Mouse (Mus musculus): ENCODE measurements at regions not wholly inside any gene's neighbourhood (a gene's known extent, or its start where the extent isn't known, plus 50 kb on each side); places are given as distances from the start of the nearest gene placed in this dataset.

DNA sequence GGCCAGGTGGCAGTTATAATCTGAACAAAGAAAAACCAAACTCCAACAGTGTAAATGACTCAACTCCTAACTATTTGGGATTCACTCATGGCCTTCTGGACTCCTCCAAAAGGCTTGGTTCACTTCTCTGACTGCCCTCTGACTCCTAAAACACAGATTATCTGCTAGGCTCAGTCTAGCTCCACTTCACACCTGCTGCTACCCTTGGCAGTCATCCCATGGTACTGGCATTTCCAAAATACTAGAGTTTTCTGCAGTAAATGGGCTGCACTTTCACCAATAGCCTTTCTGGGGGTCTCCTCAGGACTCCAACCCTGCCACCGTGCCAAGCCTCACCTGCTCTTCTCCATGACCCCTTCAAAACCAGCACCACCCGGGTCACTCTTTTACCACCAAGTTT, 237.6 kb downstream of the Efnb2 start:
- no peaks in the 10 kb centered on the region for H3K9me3 ChIP-seq
- WGBS, result 94% methylated on average over 2 of the region's 2 CpGs
- H3K9ac ChIP-seq, result no peak overlapping the region
- H3K4me3 ChIP-seq, result no peak overlapping the region
- H3K36me3 ChIP-seq (replicated peaks), result no peaks in the 10 kb centered on the region
- ATAC-seq (replicated peaks), result no peak
- H3K4me1 ChIP-seq, result peaks cover 3% of the 10 kb centered on the region; the same call in 1 of the 2 replicates
- no peaks in the 10 kb centered on the region for H3K27me3 ChIP-seq (replicated peaks)
- no peak overlapping the region for H3K4me2 ChIP-seq
- H3K27ac ChIP-seq, result no peak overlapping the region

DNA sequence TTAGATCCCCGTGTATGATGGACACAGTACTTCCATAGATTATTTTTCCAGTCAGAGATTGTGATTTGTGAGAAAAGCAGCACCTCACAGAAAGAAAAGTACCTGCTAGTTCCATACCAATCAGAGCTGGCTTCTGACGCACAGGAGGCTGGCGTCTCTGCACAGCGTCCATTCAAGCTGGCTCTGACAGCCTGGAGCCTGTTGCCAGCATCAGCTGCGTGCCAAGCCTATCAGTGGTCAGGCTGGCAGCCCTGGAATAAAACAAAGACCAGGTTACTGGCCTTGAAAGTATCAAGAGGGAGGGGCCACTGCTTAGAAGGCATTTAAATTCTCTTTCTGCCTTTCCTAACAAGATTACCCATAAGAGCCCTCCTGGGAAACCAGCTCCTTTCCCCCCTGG, 239.3 kb downstream of the Efnb2 start:
- Histone ChIP-seq H3K4me1 (peaks cover 3% of the 10 kb centered on the region; the same call in 1 of the 2 replicates), H3K4me2 (no peak overlapping the region), H3K9ac (no peak overlapping the region), H3K9me3 (no peaks in the 10 kb centered on the region), H3K27me3 (replicated peaks) (no peaks in the 10 kb centered on the region), H3K27ac (no peak overlapping the region), H3K4me3 (no peak overlapping the region), H3K36me3 (replicated peaks) (no peaks in the 10 kb centered on the region)
- WGBS, result 74% methylated on average over 5 of the region's 5 CpGs
- 0 out of 2 replicates have a peak, but pooled peaks have one; percentile 54 for ATAC-seq (replicated peaks)

DNA sequence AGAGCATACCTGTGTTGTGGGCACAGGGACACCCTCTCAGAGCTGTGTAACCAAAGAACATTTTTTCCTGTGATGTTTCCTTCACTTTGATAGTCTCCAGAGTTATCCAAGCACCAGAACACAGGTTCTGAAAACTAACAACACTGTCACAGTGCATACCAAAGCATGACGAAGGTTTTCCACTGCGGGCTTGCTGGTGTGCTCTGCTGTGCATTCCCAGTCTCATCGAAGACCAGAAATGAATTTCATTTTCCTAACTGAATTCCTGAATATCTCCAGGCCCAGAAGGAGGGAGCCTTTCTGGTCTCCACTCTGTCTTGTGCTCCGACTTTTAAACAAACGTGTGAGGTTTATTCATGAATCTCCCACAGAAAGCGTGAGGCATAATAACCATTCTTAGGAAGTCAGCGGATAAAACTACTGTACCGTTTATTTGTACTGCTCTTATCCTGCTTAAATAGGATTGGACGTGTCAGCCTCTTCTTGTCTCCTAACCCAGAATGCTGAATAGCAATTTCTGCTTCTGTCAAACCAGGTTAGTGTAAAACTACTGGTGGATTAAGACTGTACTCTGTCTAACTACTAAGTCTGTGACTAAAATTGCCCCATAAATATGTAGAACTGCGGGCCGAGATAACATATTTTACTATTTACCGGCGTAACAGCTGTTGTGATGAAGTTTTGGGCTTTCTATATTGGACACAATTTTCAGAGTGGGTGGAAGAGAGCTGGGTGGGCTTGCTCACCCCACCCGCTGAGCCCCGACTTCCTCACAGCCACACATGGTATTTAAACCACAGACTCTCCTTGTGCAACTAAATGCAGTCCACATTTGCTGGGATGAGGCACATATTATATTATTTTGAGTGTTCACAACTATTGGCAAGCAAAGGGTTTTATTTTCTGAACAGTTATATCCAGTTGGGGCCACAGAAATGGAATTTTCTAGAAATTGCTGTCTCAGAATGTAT, 241.4 kb downstream of the Efnb2 start:
- Histone ChIP-seq H3K4me2 (no peak overlapping the region), H3K4me1 (no peaks in the 10 kb centered on the region), H3K9ac (no peak overlapping the region), H3K27me3 (replicated peaks) (no peaks in the 10 kb centered on the region), H3K4me3 (no peak overlapping the region), H3K27ac (no peak overlapping the region), H3K9me3 (no peaks in the 10 kb centered on the region), H3K36me3 (replicated peaks) (no peaks in the 10 kb centered on the region)
- peak; percentile 52; the same call in 1 of the 2 replicates for ATAC-seq (replicated peaks)
- 56% methylated on average over 15 of the region's 15 CpGs for WGBS

DNA sequence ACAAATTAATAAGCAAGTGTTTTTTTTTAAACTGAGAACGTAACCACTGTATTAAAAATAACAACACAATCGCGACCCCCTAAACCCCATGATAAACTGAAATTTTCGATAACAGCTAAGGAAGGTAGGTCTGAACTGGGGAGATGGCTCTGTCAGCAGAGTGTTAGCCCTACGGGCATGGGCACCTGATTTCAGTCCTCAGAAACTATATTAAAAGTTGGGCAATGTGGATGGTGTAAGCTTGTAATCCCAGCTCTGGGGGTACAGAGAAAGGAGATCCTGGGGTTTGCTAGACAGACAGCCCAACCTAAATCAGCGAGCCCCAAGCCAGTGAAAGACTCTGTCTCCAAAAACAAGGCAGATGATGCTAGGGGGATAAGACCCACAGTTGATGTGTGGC, 242.1 kb downstream of the Efnb2 start:
- Histone ChIP-seq H3K9ac (no peak overlapping the region), H3K9me3 (no peaks in the 10 kb centered on the region), H3K4me1 (no peaks in the 10 kb centered on the region), H3K4me3 (no peak overlapping the region), H3K27ac (no peak overlapping the region), H3K27me3 (replicated peaks) (no peaks in the 10 kb centered on the region), H3K4me2 (no peak overlapping the region), H3K36me3 (replicated peaks) (no peaks in the 10 kb centered on the region)
- WGBS, result 94% methylated on average over 6 of the region's 6 CpGs
- no peak for ATAC-seq (replicated peaks)

DNA sequence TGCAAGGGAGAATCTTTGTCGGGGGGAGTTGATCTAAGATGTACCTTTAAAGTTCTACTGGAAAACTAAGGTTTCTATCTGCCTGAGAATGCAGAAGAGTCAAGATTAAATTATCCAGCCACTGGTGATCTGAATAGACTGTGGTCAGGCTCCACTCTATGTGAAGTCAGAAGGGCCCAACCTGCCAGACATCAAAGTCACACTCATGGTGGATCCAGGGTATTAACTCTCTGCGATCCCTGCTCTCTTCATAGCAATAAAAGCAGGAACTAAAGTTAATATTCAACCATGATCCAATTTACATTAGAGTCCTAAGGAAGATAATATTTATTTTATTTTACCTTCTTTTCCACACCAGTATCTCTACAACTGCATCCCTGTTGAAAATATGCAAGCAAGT, 242.5 kb downstream of the Efnb2 start:
- Histone ChIP-seq H3K27me3 (replicated peaks) (no peaks in the 10 kb centered on the region), H3K4me1 (no peaks in the 10 kb centered on the region), H3K9ac (no peak overlapping the region), H3K36me3 (replicated peaks) (no peaks in the 10 kb centered on the region), H3K27ac (no peak overlapping the region), H3K4me2 (no peak overlapping the region), H3K4me3 (no peak overlapping the region), H3K9me3 (no peaks in the 10 kb centered on the region)
- 83% methylated on average over 2 of the region's 2 CpGs for WGBS
- ATAC-seq (replicated peaks), result no peak

DNA sequence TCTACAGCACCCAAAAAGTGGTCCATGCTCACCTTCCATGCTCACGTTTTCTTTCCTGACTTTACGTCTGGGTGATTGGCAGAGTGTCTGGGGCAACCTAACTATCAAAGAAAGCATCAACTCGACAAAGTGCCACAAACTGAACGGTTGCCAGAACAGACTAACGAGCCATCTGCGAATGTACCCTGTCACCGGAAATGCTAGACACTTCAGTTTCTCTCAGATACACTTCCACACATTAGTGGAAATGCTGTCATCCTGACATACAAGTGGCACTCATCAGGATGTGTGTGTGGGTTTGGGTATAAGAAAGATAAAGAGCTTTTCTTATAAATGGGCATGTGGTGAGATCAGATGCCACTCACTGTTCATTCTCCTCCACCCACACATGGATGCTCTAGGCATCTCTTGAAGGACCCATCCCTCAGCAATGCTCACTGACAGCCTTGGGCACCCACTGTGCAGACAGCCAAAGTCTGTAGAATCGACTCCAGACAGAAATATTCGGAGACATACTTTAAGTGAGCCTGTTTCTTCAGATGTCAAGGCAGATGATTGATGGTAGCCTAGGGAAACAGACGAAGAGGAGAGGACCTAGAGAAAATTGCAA, 244.8 kb downstream of the Efnb2 start:
- no peak for ATAC-seq (replicated peaks)
- Histone ChIP-seq H3K4me1 (no peaks in the 10 kb centered on the region), H3K9ac (no peak overlapping the region), H3K4me3 (no peak overlapping the region), H3K9me3 (no peaks in the 10 kb centered on the region), H3K4me2 (no peak overlapping the region), H3K27ac (no peak overlapping the region), H3K27me3 (replicated peaks) (no peaks in the 10 kb centered on the region), H3K36me3 (replicated peaks) (no peaks in the 10 kb centered on the region)
- WGBS, result 81% methylated on average over 10 of the region's 10 CpGs

DNA sequence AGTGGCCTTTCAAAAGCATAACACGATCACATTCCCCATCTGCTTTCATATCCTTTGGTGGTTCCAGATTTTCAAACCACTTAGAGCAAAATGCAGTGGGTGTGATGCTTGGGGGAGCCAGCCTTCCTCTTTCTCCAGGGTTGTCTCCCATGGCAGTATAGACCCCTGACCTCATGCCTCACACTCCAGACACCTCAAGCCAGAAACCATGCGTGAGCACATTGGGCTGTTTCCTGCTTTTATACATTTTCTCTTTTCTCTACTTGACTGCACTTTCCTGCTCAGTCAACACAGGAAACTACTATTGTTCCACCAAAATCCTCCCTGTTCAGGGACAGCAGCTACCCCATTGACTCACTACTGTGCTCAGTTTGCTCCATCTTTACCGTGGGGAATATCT, 253.7 kb downstream of the Efnb2 start:
- ATAC-seq (replicated peaks), result no peak

DNA sequence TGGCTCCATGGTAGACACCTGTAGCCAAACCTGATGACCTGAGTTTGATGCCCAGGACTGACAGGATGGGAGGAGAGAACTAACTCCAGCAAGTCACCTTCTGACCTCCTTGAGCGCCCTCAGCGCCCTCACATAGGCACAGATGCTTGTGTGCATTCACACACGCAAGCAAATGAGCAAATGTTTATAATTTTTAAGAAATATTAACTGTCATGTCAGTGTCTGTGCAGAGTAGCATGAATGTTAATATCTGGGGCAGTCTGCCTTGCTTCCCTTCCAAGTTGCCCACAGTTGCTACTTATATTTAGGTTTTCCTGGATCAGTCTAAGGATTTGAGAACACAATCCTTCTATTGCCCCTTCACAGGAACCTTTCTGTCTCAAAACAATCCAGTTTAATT, 257.6 kb downstream of the Efnb2 start:
- H3K9ac ChIP-seq, result no peak overlapping the region
- ATAC-seq (replicated peaks), result no peak
- H3K4me1 ChIP-seq, result no peaks in the 10 kb centered on the region
- no peaks in the 10 kb centered on the region for H3K9me3 ChIP-seq
- H3K4me3 ChIP-seq, result no peak overlapping the region
- H3K27ac ChIP-seq, result no peak overlapping the region
- H3K4me2 ChIP-seq, result no peak overlapping the region
- H3K27me3 ChIP-seq (replicated peaks), result no peaks in the 10 kb centered on the region
- 94% methylated on average over 3 of the region's 3 CpGs for WGBS
- H3K36me3 ChIP-seq (replicated peaks), result no peaks in the 10 kb centered on the region

More for the DNA sequence above, 253.7 kb downstream of the Efnb2 start:
- H3K9me3 ChIP-seq, result no peaks in the 10 kb centered on the region
- H3K4me3 ChIP-seq, result no peak overlapping the region
- H3K4me2 ChIP-seq, result no peak overlapping the region
- H3K27me3 ChIP-seq (replicated peaks), result no peaks in the 10 kb centered on the region
- no peaks in the 10 kb centered on the region for H3K36me3 ChIP-seq (replicated peaks)
- 83% methylated on average over 3 of the region's 3 CpGs for WGBS
- no peak overlapping the region for H3K9ac ChIP-seq
- no peak overlapping the region for H3K27ac ChIP-seq
- H3K4me1 ChIP-seq, result no peaks in the 10 kb centered on the region

DNA sequence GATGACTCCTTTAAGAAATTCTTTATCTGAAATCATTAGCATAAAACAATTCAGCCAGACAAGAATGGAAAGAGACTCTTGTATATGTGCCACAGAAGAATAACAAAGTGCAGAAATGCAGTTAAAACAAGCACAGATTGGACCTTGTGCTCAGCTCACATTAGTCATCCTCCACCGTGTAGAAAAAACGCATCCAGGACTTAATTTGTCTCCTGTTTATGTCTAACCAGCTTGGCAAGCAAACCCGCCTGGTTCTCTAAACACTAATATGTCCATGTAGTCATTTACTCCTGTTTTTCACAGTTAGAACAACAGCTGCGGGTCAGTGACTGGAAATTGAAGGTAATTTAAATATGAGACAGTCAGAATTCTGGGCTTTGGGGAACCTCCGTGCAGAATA, 268.7 kb downstream of the Efnb2 start:
- Histone ChIP-seq H3K4me1 (no peaks in the 10 kb centered on the region), H3K4me2 (no peak overlapping the region), H3K36me3 (replicated peaks) (no peaks in the 10 kb centered on the region), H3K9ac (no peak overlapping the region), H3K27me3 (replicated peaks) (no peaks in the 10 kb centered on the region), H3K4me3 (no peak overlapping the region), H3K9me3 (no peaks in the 10 kb centered on the region), H3K27ac (no peak overlapping the region)
- WGBS, result 83% methylated on average over 5 of the region's 5 CpGs
- no peak for ATAC-seq (replicated peaks)

DNA sequence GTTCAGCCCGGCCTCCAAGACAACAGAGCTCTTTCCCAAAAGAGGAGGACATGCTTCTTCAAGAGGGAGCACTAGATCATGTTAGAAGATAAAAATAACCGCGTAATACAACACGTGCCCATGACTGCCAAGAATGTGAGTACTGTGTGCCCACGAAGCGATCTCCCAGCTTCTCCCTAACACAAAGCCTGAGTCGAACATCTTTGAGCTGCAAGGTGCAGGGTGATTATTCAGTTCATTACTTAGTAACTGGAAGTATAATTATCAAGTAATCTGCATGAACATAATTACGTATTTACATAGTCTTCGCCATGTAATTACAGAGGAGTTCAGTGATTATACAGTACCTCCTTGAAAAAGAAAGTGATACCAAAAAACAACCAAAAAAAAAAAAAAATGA, 269.7 kb downstream of the Efnb2 start:
- Histone ChIP-seq H3K9me3 (no peaks in the 10 kb centered on the region), H3K27ac (no peak overlapping the region), H3K4me3 (no peak overlapping the region), H3K27me3 (replicated peaks) (no peaks in the 10 kb centered on the region), H3K9ac (no peak overlapping the region), H3K4me1 (no peaks in the 10 kb centered on the region), H3K4me2 (no peak overlapping the region), H3K36me3 (replicated peaks) (no peaks in the 10 kb centered on the region)
- 83% methylated on average over 9 of the region's 9 CpGs for WGBS
- no peak for ATAC-seq (replicated peaks)

DNA sequence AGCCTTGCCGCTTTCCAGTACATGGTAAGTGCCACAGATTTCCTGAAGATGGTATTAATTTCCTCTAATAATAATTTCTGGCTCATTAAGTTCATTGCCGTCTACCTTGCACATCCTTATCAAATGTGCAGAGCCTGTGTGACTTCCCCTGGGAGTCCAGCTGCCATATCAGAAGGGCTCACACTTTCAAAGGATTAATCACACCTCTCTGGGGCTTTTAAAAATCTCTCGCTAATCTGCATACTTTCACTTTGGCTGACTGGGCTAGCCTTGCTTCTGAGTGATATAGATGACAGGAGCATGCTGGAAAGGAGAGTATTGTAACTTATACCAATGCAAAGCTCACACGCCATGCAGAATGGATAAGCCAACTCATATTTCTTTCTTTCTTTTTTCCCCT, 282.8 kb downstream of the Efnb2 start:
- Histone ChIP-seq H3K4me1 (peaks cover 6% of the 10 kb centered on the region; the same call in 1 of the 2 replicates), H3K27ac (no peak overlapping the region), H3K27me3 (replicated peaks) (no peaks in the 10 kb centered on the region; the same call in 1 of the 2 replicates), H3K4me2 (no peak overlapping the region), H3K9me3 (no peaks in the 10 kb centered on the region), H3K36me3 (replicated peaks) (no peaks in the 10 kb centered on the region), H3K9ac (no peak overlapping the region), H3K4me3 (no peak overlapping the region)
- WGBS, result 29% methylated on average over 4 of the region's 4 CpGs
- ATAC-seq (replicated peaks), result no peak

DNA sequence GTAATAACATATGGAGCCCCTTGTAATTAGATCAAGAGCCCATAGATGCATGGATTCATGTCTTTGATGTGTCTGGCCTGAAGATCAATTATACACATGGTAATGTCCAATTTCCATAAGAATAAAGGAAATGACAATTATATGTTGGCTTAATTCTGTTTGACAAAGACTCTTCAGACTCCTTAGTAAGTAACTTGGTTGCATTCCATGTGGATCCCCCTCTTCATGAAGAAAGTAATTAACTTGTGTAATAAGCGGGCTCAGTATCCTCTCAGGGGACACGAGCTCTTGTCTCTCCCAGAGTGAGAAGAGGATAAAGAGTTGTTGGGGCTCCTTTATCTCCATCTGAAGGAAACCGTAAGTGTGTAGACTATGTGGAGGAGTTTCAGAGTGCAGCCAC, 284.3 kb downstream of the Efnb2 start:
- Histone ChIP-seq H3K4me1 (peaks cover 6% of the 10 kb centered on the region; the same call in 1 of the 2 replicates), H3K4me3 (no peak overlapping the region), H3K36me3 (replicated peaks) (no peaks in the 10 kb centered on the region), H3K4me2 (no peak overlapping the region), H3K9me3 (no peaks in the 10 kb centered on the region), H3K27ac (no peak overlapping the region), H3K27me3 (replicated peaks) (no peaks in the 10 kb centered on the region; the same call in 1 of the 2 replicates), H3K9ac (no peak overlapping the region)
- 37% methylated on average over 3 of the region's 3 CpGs for WGBS
- ATAC-seq (replicated peaks), result 0 out of 2 replicates have a peak, but pooled peaks have one; percentile 24
